Mouse (Mus musculus): ENCODE data around the gene Eid3. TPM values are rescaled to one million over a fixed set of nuclear protein-coding genes. Genes with fewer than 3 reads are reported as not detected.

Gene Eid3
- polyA plus RNA-seq (2017; shearing (Covaris generic)) = 0.26 TPM

DNA sequence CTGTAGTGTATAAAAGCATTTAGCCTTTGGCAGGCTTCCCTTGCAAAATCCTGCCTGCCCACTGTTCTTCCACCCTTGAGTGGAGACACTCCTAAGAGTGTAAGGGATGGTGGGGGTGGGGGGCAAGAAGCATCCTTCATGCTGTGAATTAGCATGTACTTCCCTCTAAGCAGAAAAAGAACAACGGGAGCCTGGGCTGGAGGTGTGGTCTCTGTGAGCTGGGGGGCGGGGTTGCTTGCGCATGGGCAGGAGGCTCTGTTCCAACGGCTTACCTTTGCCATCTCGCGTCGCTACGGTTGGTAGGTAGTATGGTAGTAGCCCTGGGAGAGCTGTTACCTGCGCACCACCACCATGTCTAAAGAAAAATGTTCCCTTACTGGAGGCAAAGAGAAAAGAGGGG, at the start of gene Eid3:
TSS of gene Eid3 (plus strand) at position 271 of the 400 bp plus-strand sequence.

DNA sequence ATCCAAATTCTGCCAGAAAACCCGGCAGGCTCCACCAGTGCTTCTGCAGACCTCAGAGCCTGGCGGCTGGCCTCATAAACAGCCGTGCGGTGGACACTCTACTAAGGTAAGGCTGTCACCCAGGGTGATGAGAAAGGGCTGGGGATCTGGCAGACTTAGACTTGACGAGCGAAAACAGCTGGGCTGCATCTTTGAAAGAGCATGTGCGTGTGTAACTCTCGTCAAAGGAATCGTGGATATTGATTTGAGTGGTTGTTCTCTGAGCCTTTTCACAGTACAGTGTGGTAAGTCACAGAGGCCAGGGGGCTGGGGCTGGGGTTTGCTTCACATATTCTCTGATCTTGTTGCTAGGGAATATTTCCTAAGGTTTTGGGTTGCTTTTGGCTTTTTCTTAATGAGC, 32.5 kb upstream of the Eid3 start, which contains the start of gene Txnrd1:
TSS of gene Txnrd1 (plus strand) at position 26 of the 400 bp plus-strand sequence.

Other genes starting within 250 kb of the Eid3 start
- 13.6 TPM for gene 1190007I07Rik, start 243.4 kb upstream of the Eid3 start, polyA plus RNA-seq (2017; shearing (Covaris generic))
- 87.8 TPM for gene Tdg, start 236.8 kb upstream of the Eid3 start, polyA plus RNA-seq (2017; shearing (Covaris generic))
- gene Glt8d2, start 176.0 kb upstream of the Eid3 start, polyA plus RNA-seq (2017; shearing (Covaris generic)) = 1.4 TPM
- 37.5 TPM for gene Hcfc2, start 170.5 kb upstream of the Eid3 start, polyA plus RNA-seq (2017; shearing (Covaris generic))
- 63.5 TPM for gene Nfyb, start 102.5 kb upstream of the Eid3 start, polyA plus RNA-seq (2017; shearing (Covaris generic))
- 50.0 TPM for gene Txnrd1, start 32.7 kb upstream of the Eid3 start, polyA plus RNA-seq (2017; shearing (Covaris generic))
- gene Chst11, start 118.9 kb downstream of the Eid3 start, polyA plus RNA-seq (2017; shearing (Covaris generic)) = not detected

Data from naive thymus-derived CD4-positive, alpha-beta T cell, adult 5 months (primary cell).